Comparison of ENCODE assay signal across 9 mouse cellular contexts in the genomic region with DNA sequence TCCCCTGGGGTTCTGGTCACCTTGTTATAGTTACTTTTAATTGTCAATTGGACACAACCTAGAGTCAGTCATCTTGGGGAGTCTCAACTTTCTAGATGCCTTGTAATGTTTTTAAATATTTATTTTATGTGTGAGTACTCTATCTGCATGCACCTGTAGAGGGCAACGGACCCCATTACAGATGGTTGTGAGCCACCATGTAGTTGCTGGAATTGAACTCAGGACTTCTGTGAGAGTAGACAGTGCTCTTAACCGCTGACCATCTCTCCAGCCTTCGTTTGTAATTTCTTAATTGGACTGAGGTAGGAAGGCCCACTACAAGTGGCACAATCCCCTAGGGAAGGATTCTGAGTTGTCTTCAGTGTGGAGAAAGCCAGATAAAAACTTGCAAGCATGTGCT. TPM values are rescaled to one million over a fixed set of nuclear protein-coding genes. Genes with fewer than 3 reads are reported as not detected.
DNase-seq lines count a peak whose midpoint lies in the region; ATAC-seq and TF ChIP-seq lines count a peak whose summit lies in the region.
"Had no signal": no experiment of that assay in that cellular context is flagged by ENCODE, and none has a peak within 500 bp of the region (broad histone marks: within the 10 kb centered on the region; RNA-seq: fewer than 3 reads in every experiment).

No protein-coding gene starts in this region.

- no peak for TF ChIP-seq POLR2A in liver, adult 2 months (IDR thresholded peaks at IDR 0.05; ENCODE audit: extremely low read depth, insufficient read depth, low read length)
- TF ChIP-seq POLR2A in myocyte (IDR thresholded peaks at IDR 0.05; ENCODE audit: insufficient read length, low read depth), result no peak

- TF ChIP-seq CTCF in liver, adult 2 months (IDR thresholded peaks at IDR 0.05; ENCODE audit: low read depth, low read length), result no peak

- no peak overlapping the region for H3K27ac ChIP-seq in liver, adult 2 months (replicated peaks; ENCODE audit: insufficient read depth, low read depth, low read length)
- no peak overlapping the region for H3K27ac ChIP-seq in embryonic facial prominence, embryonic 13.5 days
- H3K27ac ChIP-seq in intestine, embryonic 15.5 days, result no peak overlapping the region

- no peaks in the 10 kb centered on the region for H3K79me2 ChIP-seq in liver, adult 2 months (ENCODE audit: control insufficient read depth, insufficient read depth, low read length)
- H3K79me2 ChIP-seq in myocyte (ENCODE audit: control insufficient read depth, insufficient read depth), result no peaks in the 10 kb centered on the region

- DNase-seq in liver, adult 2 months (ENCODE audit: extremely low read depth, low read depth, low spot score), result no peak
- no peak for DNase-seq in liver
- no peak for DNase-seq in adrenal gland, postnatal 10 days
- no peak for DNase-seq in retina, postnatal 1 day
- DNase-seq in cerebellum, postnatal 4 days (ENCODE audit: low spot score in 2 of 2), result no peak

- 83% methylated on average over 3 of the region's 3 CpGs for WGBS in liver, adult 2 months
- 74% methylated on average over 3 of the region's 3 CpGs for WGBS in embryonic facial prominence, embryonic 13.5 days
- 67% methylated on average over 3 of the region's 3 CpGs for WGBS in intestine, embryonic 15.5 days

- no peaks in the 10 kb centered on the region for H3K36me3 ChIP-seq in liver, adult 2 months (ENCODE audit: control insufficient read depth, insufficient read depth, low read length)
- H3K36me3 ChIP-seq in embryonic facial prominence, embryonic 13.5 days, result peaks cover 10% of the 10 kb centered on the region
- no peaks in the 10 kb centered on the region for H3K36me3 ChIP-seq in intestine, embryonic 15.5 days
- no peaks in the 10 kb centered on the region for H3K36me3 ChIP-seq in myocyte (ENCODE audit: control insufficient read depth, insufficient read depth)

- H3K4me3 ChIP-seq in liver, adult 2 months (ENCODE audit: insufficient read depth, low read depth, low read length), result peak overlapping the region; percentile 98; the same call in 1 of the 2 replicates
- H3K4me3 ChIP-seq in embryonic facial prominence, embryonic 13.5 days, result peak overlapping the region; percentile 68
- H3K4me3 ChIP-seq in intestine, embryonic 15.5 days (replicated peaks), result peak overlapping the region; percentile 83
- peak overlapping the region; percentile 57 for H3K4me3 ChIP-seq in myocyte

- H3K4me2 ChIP-seq in embryonic facial prominence, embryonic 13.5 days, result peak overlapping the region; percentile 92
- H3K4me2 ChIP-seq in intestine, embryonic 15.5 days (replicated peaks), result peak overlapping the region; percentile 92
- H3K4me2 ChIP-seq in myocyte (ENCODE audit: low read depth), result peak overlapping the region; percentile 82

- H3K4me1 ChIP-seq in liver, adult 2 months (ENCODE audit: control insufficient read depth, insufficient read depth, low read length), result peaks cover 8% of the 10 kb centered on the region
- H3K4me1 ChIP-seq in embryonic facial prominence, embryonic 13.5 days, result peaks cover 15% of the 10 kb centered on the region
- 0 out of 2 replicates have a peak, but pooled peaks cover 8% of the 10 kb centered on the region for H3K4me1 ChIP-seq in intestine, embryonic 15.5 days (replicated peaks)

- no peak overlapping the region for H3ac ChIP-seq in myocyte (ENCODE audit: control insufficient read depth, insufficient read length)

- H3K9me3 ChIP-seq in embryonic facial prominence, embryonic 13.5 days, result no peaks in the 10 kb centered on the region
- H3K9me3 ChIP-seq in intestine, embryonic 15.5 days, result no peaks in the 10 kb centered on the region

- no peak overlapping the region for H3K9ac ChIP-seq in liver, adult 2 months (ENCODE audit: low read depth, low read length)
- peak overlapping the region; percentile 76 for H3K9ac ChIP-seq in embryonic facial prominence, embryonic 13.5 days
- peak overlapping the region; percentile 69; the same call in 1 of the 2 replicates for H3K9ac ChIP-seq in intestine, embryonic 15.5 days

- H3K27me3 ChIP-seq in liver, adult 2 months (ENCODE audit: control insufficient read depth, insufficient read depth, low read length), result no peaks in the 10 kb centered on the region
- H3K27me3 ChIP-seq in embryonic facial prominence, embryonic 13.5 days, result no peaks in the 10 kb centered on the region
- H3K27me3 ChIP-seq in intestine, embryonic 15.5 days (replicated peaks), result no peaks in the 10 kb centered on the region
- no peaks in the 10 kb centered on the region for H3K27me3 ChIP-seq in myocyte (ENCODE audit: control insufficient read depth, insufficient read depth, insufficient read length)

- ATAC-seq in embryonic facial prominence, embryonic 13.5 days (ENCODE audit: insufficient number of reproducible peaks, insufficient read depth, low FRiP score, low TSS enrichment, low read depth), result no peak
- no peak for ATAC-seq in intestine, embryonic 15.5 days

TF ChIP-seq in myocyte, 11 proteins besides CTCF, POLR2A, EP300 and RAD21:
- no peak for TF ChIP-seq SRF (IDR thresholded peaks at IDR 0.05; ENCODE audit: control insufficient read depth, insufficient read length, low read depth)
- TF ChIP-seq MAX (IDR thresholded peaks at IDR 0.05; ENCODE audit: low read depth), result no peak
- no peak for TF ChIP-seq E2F4 (IDR thresholded peaks at IDR 0.05; ENCODE audit: insufficient read depth)
- no peak for TF ChIP-seq MYOG (IDR thresholded peaks at IDR 0.05; ENCODE audit: control insufficient read depth in 1 of 3, insufficient read depth in 1 of 3, insufficient read length in 2 of 3, low read depth in 2 of 3)
- no peak for TF ChIP-seq TCF3 (IDR thresholded peaks at IDR 0.05; ENCODE audit: insufficient read length, low read depth)
- no peak for TF ChIP-seq USF1 (IDR thresholded peaks at IDR 0.05; ENCODE audit: low read depth)
- no peak for TF ChIP-seq TCF12 (IDR thresholded peaks at IDR 0.05; ENCODE audit: insufficient read depth, poor library complexity, severe bottlenecking)
- TF ChIP-seq POLR2AphosphoS2 (IDR thresholded peaks at IDR 0.05; ENCODE audit: insufficient read length, low read depth), result no peak
- TF ChIP-seq REST (IDR thresholded peaks at IDR 0.05; ENCODE audit: insufficient read depth, insufficient read length), result no peak
- TF ChIP-seq MYOD1 (IDR thresholded peaks at IDR 0.05; ENCODE audit: control insufficient read depth in 1 of 3, insufficient read length in 2 of 3, low read depth in 2 of 3), result no peak
- no peak for TF ChIP-seq CEBPB (IDR thresholded peaks at IDR 0.05; ENCODE audit: insufficient read depth, poor library complexity, severe bottlenecking)

RNA-seq across cellular contexts. Expression of gene Cenpm, which starts 1.2 kb away (rescaled TPM):
- 3.0 and 3.7 TPM in 2 replicates for total RNA-seq in liver, adult 2 months (2014; rRNA removed)
- polyA plus RNA-seq in liver, adult 2 months (2012; rRNA removed), result 11.5 and 17.4 TPM in 2 replicates
- polyA plus RNA-seq in embryonic facial prominence, embryonic 13.5 days (2015; fragmentation: Nextera tagmentation; extraction: Ambion mirVana), result 61.7 and 72.7 TPM in 2 replicates
- 46.0 and 49.1 TPM in 2 replicates for polyA plus RNA-seq in intestine, embryonic 15.5 days (2015; fragmentation: Nextera tagmentation; extraction: Ambion mirVana)
- 28.1 TPM for polyA plus RNA-seq in myocyte (2012; fragmentation: generic; extraction: Trizol)
- total RNA-seq in adrenal gland, postnatal 10 days (2021), result 10 to 100 TPM; 11.7 to 12.0 TPM

RNA-seq across cellular contexts. Expression of gene 1500009C09Rik, which starts 8.9 kb away (rescaled TPM):
- total RNA-seq in liver, adult 2 months (2014; rRNA removed), result 0.18 TPM in 1 of 2 replicates, not detected in the other
- polyA plus RNA-seq in liver, adult 2 months (2012; rRNA removed), result not detected in 2 replicates
- 0.17 TPM in 1 of 2 replicates, not detected in the other for polyA plus RNA-seq in embryonic facial prominence, embryonic 13.5 days (2015; fragmentation: Nextera tagmentation; extraction: Ambion mirVana)
- polyA plus RNA-seq in intestine, embryonic 15.5 days (2015; fragmentation: Nextera tagmentation; extraction: Ambion mirVana), result 0.13 TPM in 1 of 2 replicates, not detected in the other
- not detected for polyA plus RNA-seq in myocyte (2012; fragmentation: generic; extraction: Trizol)
- total RNA-seq in adrenal gland, postnatal 10 days (2021), result under 1 TPM; 0.27 to 1.00 TPM
- polyA plus RNA-seq: activated CD4-positive, CD25-positive, alpha-beta regulatory T cell, adult 4 months had no signal

RNA-seq across cellular contexts. Expression of gene Tnfrsf13c, which starts 19.1 kb away (rescaled TPM):
- total RNA-seq in liver, adult 2 months (2014; rRNA removed), result 0.28 and 0.54 TPM in 2 replicates
- polyA plus RNA-seq in liver, adult 2 months (2012; rRNA removed), result 0.17 and 0.34 TPM in 2 replicates
- 0.17 TPM in 1 of 2 replicates, not detected in the other for polyA plus RNA-seq in embryonic facial prominence, embryonic 13.5 days (2015; fragmentation: Nextera tagmentation; extraction: Ambion mirVana)
- 0.25 TPM in 1 of 2 replicates, not detected in the other for polyA plus RNA-seq in intestine, embryonic 15.5 days (2015; fragmentation: Nextera tagmentation; extraction: Ambion mirVana)
- 0.14 TPM for polyA plus RNA-seq in myocyte (2012; fragmentation: generic; extraction: Trizol)
- total RNA-seq in adrenal gland, postnatal 10 days (2021), result 1 to 10 TPM; 2.1 to 2.7 TPM

RNA-seq across cellular contexts. Expression of gene Shisa8, which starts 30.7 kb away (rescaled TPM):
- 0.09 and 0.47 TPM in 2 replicates for total RNA-seq in liver, adult 2 months (2014; rRNA removed)
- 0.07 and 0.77 TPM in 2 replicates for polyA plus RNA-seq in liver, adult 2 months (2012; rRNA removed)
- 0.18 and 0.50 TPM in 2 replicates for polyA plus RNA-seq in embryonic facial prominence, embryonic 13.5 days (2015; fragmentation: Nextera tagmentation; extraction: Ambion mirVana)
- polyA plus RNA-seq in intestine, embryonic 15.5 days (2015; fragmentation: Nextera tagmentation; extraction: Ambion mirVana), result 0.10 and 0.15 TPM in 2 replicates
- polyA plus RNA-seq in myocyte (2012; fragmentation: generic; extraction: Trizol), result 0.13 TPM
- under 1 TPM; 0.12 to 0.45 TPM for total RNA-seq in adrenal gland, postnatal 10 days (2021)
- polyA plus RNA-seq: activated CD4-positive, CD25-positive, alpha-beta regulatory T cell, adult 4 months had no signal

RNA-seq across cellular contexts. Expression of gene Sept3, which starts 31.4 kb away (rescaled TPM):
- total RNA-seq in liver, adult 2 months (2014; rRNA removed), result 0.09 and 0.13 TPM in 2 replicates
- 0.04 and 0.16 TPM in 2 replicates for polyA plus RNA-seq in liver, adult 2 months (2012; rRNA removed)
- 30.8 and 32.4 TPM in 2 replicates for polyA plus RNA-seq in embryonic facial prominence, embryonic 13.5 days (2015; fragmentation: Nextera tagmentation; extraction: Ambion mirVana)
- polyA plus RNA-seq in intestine, embryonic 15.5 days (2015; fragmentation: Nextera tagmentation; extraction: Ambion mirVana), result 8.6 and 10.2 TPM in 2 replicates
- polyA plus RNA-seq in myocyte (2012; fragmentation: generic; extraction: Trizol), result 0.01 TPM
- total RNA-seq in adrenal gland, postnatal 10 days (2021), result 1 to 10 TPM; 3.5 to 6.0 TPM
- polyA plus RNA-seq: activated CD4-positive, CD25-positive, alpha-beta regulatory T cell, adult 4 months had no signal
